Mouse (Mus musculus): ENCODE results near the gene Cnr1.

DNA sequence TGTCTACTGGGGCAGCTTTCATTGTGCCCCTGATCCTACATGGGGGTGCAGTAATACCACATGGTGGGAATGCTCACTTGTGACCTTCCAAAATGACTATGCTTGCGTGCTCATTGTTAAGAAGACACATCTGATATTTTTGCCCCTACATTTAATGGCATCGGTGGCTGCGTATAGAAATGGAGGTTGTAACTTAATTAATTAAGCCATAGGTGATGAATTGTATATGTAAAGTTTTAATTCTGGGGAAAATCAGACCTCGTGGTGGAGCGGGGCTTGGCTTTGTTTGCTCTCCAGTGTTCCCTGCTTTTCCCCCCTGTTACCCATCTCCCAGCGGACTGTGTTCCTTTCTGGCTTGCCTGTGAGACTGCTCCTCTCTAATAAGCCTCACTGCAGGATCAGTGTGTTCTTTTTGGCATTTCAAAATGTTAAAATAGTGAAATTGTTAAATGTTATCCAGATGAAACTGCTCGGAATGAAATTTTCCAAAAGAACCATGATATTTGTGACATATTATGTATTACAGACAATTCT lies 2.4 kb downstream of the Cnr1 start:
- TF ChIP-seq POLR2A (IDR thresholded peaks at IDR 0.05; ENCODE audit: control insufficient read depth, extremely low read depth, insufficient read depth, low read length, poor library complexity) (no peak), CTCF (IDR thresholded peaks at IDR 0.05; ENCODE audit: borderline replicate concordance, control insufficient read depth, extremely low read depth, insufficient read depth, low read length, poor library complexity) (no peak)

Measured in thymus, adult 2 months (tissue).